ENCODE assay signal across 11 mouse cellular contexts in the genomic region with DNA sequence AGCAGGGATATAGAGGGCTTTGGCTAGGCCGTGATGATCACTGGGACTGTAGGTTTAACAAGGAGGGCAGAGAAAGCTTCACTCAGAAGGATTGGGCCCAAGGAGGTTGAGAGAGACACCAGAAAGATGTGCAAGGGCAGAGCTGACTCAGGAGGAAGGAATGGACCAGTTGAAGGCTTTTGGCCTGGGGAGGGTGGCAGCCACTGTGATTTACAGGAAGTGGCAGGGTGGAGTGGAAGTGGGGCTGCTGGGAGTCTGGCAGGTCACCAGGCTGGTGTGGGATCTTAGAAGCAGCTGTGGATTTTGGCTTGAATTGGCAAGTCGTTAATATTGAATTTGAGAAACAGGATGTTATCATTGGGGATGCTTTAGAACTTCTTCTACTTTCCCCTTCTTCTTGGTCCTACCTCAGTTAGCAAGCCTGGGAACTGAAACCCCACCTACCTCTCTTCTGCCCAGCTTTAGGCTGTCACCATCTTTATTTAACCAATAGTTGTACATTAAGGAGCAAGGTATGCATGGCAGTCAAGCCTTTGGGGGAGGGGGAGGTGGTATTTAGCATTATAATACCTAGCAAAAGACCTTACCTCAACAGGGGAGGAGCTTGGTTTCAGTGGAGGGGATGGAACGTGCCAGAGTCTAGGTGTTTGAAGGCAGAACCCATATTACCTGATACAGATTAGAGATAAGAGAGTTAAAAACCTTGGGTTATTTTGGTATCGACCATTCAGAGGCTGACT. TPM values are rescaled to one million over a fixed set of nuclear protein-coding genes. Genes with fewer than 3 reads are reported as not detected.
A peak's percentile ranks its signal among the peaks of the same experiment; 100 is the strongest.
DNase-seq lines count a peak whose midpoint lies in the region; ATAC-seq lines count a peak whose summit lies in the region.
"Had no signal": no experiment of that assay in that cellular context is flagged by ENCODE, and none has a peak within 500 bp of the region (broad histone marks: within the 10 kb centered on the region; RNA-seq: fewer than 3 reads in every experiment).

No protein-coding gene starts in this region.

- H3K27me3 ChIP-seq in heart, embryonic 12.5 days (replicated peaks) = no peaks in the 10 kb centered on the region
- H3K27me3 ChIP-seq: heart, embryonic 15.5 days had no signal

- no peak overlapping the region for H3K27ac ChIP-seq in heart, embryonic 12.5 days (ENCODE audit: poor library complexity, severe bottlenecking)
- H3K27ac ChIP-seq: heart, embryonic 15.5 days had no signal

- H3K4me3 ChIP-seq in heart, embryonic 12.5 days = no peak overlapping the region
- H3K4me3 ChIP-seq: heart, embryonic 15.5 days had no signal

- H3K4me2 ChIP-seq in heart, embryonic 12.5 days = no peak overlapping the region
- H3K4me2 ChIP-seq: heart, embryonic 15.5 days had no signal

- 71% methylated on average over 4 of the region's 4 CpGs for WGBS in heart, embryonic 12.5 days

- DNase-seq in heart, adult 11 months = peak; percentile 97
- peak; percentile 16 for DNase-seq in CD4-positive, CD25-positive, alpha-beta regulatory T cell, adult 2 months (ENCODE audit: low read depth, low spot score)
- DNase-seq in fibroblast of lung, adult 2 months (ENCODE audit: low read depth) = peak; percentile 51
- peak; percentile 11 for DNase-seq in heart, postnatal 4 days
- DNase-seq in retina, embryonic 14.5 days (ENCODE audit: low spot score) = no peak
- DNase-seq in thymus, postnatal 25 days = no peak
- DNase-seq: cerebellum, postnatal 14 days; left cerebral cortex, postnatal 4 days had no signal

- ATAC-seq in heart, embryonic 12.5 days (ENCODE audit: insufficient number of reproducible peaks, low FRiP score) = no peak
- ATAC-seq in activated CD4-positive, CD25-positive, alpha-beta regulatory T cell, adult 4 months = no peak

- H3K9ac ChIP-seq in heart, embryonic 12.5 days = no peak overlapping the region
- H3K9ac ChIP-seq: heart, embryonic 15.5 days had no signal

- peaks cover 21% of the 10 kb centered on the region for H3K4me1 ChIP-seq in heart, embryonic 12.5 days (replicated peaks)

- peaks cover 22% of the 10 kb centered on the region for H3K36me3 ChIP-seq in heart, embryonic 12.5 days

- H3K9me3 ChIP-seq in heart, embryonic 12.5 days (replicated peaks) = no peaks in the 10 kb centered on the region
- H3K9me3 ChIP-seq: heart, embryonic 15.5 days had no signal

RNA-seq across cellular contexts. Expression of a gene that starts 47.0 kb away (rescaled TPM):
- polyA plus RNA-seq in heart, embryonic 12.5 days (2016; fragmentation: Nextera tagmentation; extraction: Ambion mirVana) = 6.3 and 7.0 TPM in 2 replicates
- total RNA-seq in heart, postnatal 4 days (2021) = 10 to 100 TPM; 28.9 to 30.7 TPM
- polyA plus RNA-seq in activated CD4-positive, CD25-positive, alpha-beta regulatory T cell, adult 4 months (2017; shearing (Covaris generic)) = 10 to 100 TPM; 16.6 to 17.6 TPM

RNA-seq across cellular contexts. Expression of a gene that starts 55.0 kb away (rescaled TPM):
- 0.22 and 0.28 TPM in 2 replicates for polyA plus RNA-seq in heart, embryonic 12.5 days (2016; fragmentation: Nextera tagmentation; extraction: Ambion mirVana)
- not detected for total RNA-seq in heart, postnatal 4 days (2021)
- polyA plus RNA-seq in activated CD4-positive, CD25-positive, alpha-beta regulatory T cell, adult 4 months (2017; shearing (Covaris generic)) = not detected
- total RNA-seq: left cerebral cortex, postnatal 4 days had no signal

Comparison
In these comparisons a context has a peak if more than half of its experiments do, and no peak if none do; other contexts are left out.
1. DNase-seq: peak in heart, adult 11 months (single experiment), CD4-positive, CD25-positive, alpha-beta regulatory T cell, adult 2 months (single experiment), fibroblast of lung, adult 2 months (single experiment) and heart, postnatal 4 days (single experiment); none in retina, embryonic 14.5 days (single experiment) and thymus, postnatal 25 days (single experiment).